ENCODE assay signal across 8 mouse cellular contexts in genomic region chr2:73893473-73894270, GRCm38 (mm10). TPM values are rescaled to one million over a fixed set of nuclear protein-coding genes. Genes with fewer than 3 reads are reported as not detected.
DNase-seq lines count a peak whose midpoint lies in the region; ATAC-seq and TF ChIP-seq lines count a peak whose summit lies in the region.

No protein-coding gene starts in this region.

- H3K4me1 ChIP-seq in kidney, embryonic 15.5 days, result peaks cover 12% of the 10 kb centered on the region; the same call in 1 of the 2 replicates
- no peaks in the 10 kb centered on the region; the same call in 1 of the 2 replicates for H3K4me1 ChIP-seq in kidney, adult 2 months (ENCODE audit: control insufficient read depth, insufficient read depth, low read length)
- no peaks in the 10 kb centered on the region for H3K4me1 ChIP-seq in embryonic fibroblast, embryonic 13.5 days (ENCODE audit: control insufficient read depth, insufficient read depth, low read length)
- H3K4me1 ChIP-seq in limb, embryonic 15.5 days, result 0 out of 2 replicates have a peak, but pooled peaks cover 4% of the 10 kb centered on the region
- peaks cover 2% of the 10 kb centered on the region; the same call in 1 of the 2 replicates for H3K4me1 ChIP-seq in small intestine, adult 2 months (ENCODE audit: control insufficient read depth, insufficient read depth, insufficient read length, low read length)

- no peak for TF ChIP-seq CTCF in kidney, adult 2 months (conservative IDR thresholded peaks at IDR 0.05; ENCODE audit: insufficient read depth, insufficient read length, low read depth, low read length)
- no peak for TF ChIP-seq CTCF in embryonic fibroblast, embryonic 13.5 days (IDR thresholded peaks at IDR 0.05; ENCODE audit: borderline replicate concordance, insufficient read depth, low read length)
- no peak for TF ChIP-seq CTCF in small intestine, adult 2 months (IDR thresholded peaks at IDR 0.05; ENCODE audit: extremely low read depth, insufficient read length, insufficient replicate concordance, low read depth, low read length)

- no peak for DNase-seq in kidney, adult 2 months
- peak; percentile 36 for DNase-seq in MN1 (ENCODE audit: low spot score)
- no peak for DNase-seq in layer of hippocampus, adult 8-10 months (ENCODE audit: low spot score in 2 of 2)

- H3K9me3 ChIP-seq in kidney, embryonic 15.5 days (replicated peaks), result no peaks in the 10 kb centered on the region
- no peaks in the 10 kb centered on the region for H3K9me3 ChIP-seq in limb, embryonic 15.5 days

- no peak for ATAC-seq in kidney, embryonic 15.5 days (replicated peaks; ENCODE audit: low FRiP score)
- no peak for ATAC-seq in limb, embryonic 15.5 days (ENCODE audit: insufficient number of reproducible peaks, low FRiP score, low TSS enrichment, low read depth)
- ATAC-seq in frontal cortex, adult (ENCODE audit: low TSS enrichment), result no peak

- H3K27ac ChIP-seq in kidney, embryonic 15.5 days, result no peak overlapping the region
- H3K27ac ChIP-seq in kidney, adult 2 months (ENCODE audit: insufficient read depth, low read depth, low read length), result no peak overlapping the region
- H3K27ac ChIP-seq in embryonic fibroblast, embryonic 13.5 days (ENCODE audit: insufficient read depth, low read length), result no peak overlapping the region
- no peak overlapping the region for H3K27ac ChIP-seq in limb, embryonic 15.5 days
- H3K27ac ChIP-seq in small intestine, adult 2 months (ENCODE audit: insufficient read depth, low read depth, low read length), result no peak overlapping the region

- peak overlapping the region; percentile 58 for H3K9ac ChIP-seq in kidney, embryonic 15.5 days
- H3K9ac ChIP-seq in limb, embryonic 15.5 days, result no peak overlapping the region

- H3K27me3 ChIP-seq in kidney, embryonic 15.5 days, result no peaks in the 10 kb centered on the region
- no peaks in the 10 kb centered on the region for H3K27me3 ChIP-seq in kidney, adult 2 months (replicated peaks; ENCODE audit: control insufficient read depth, insufficient read depth, low read length)
- H3K27me3 ChIP-seq in limb, embryonic 15.5 days, result no peaks in the 10 kb centered on the region
- no peaks in the 10 kb centered on the region for H3K27me3 ChIP-seq in small intestine, adult 2 months (ENCODE audit: control insufficient read depth, insufficient read depth, low read length)

- no peak for TF ChIP-seq POLR2A in kidney, adult 2 months (IDR thresholded peaks at IDR 0.05; ENCODE audit: low read depth, low read length)
- TF ChIP-seq POLR2A in embryonic fibroblast, embryonic 13.5 days (IDR thresholded peaks at IDR 0.05; ENCODE audit: low read depth, low read length), result no peak
- no peak for TF ChIP-seq POLR2A in small intestine, adult 2 months (IDR thresholded peaks at IDR 0.05; ENCODE audit: low read depth, low read length)

- H3K4me3 ChIP-seq in kidney, embryonic 15.5 days (replicated peaks), result peak overlapping the region; percentile 99
- no peak overlapping the region for H3K4me3 ChIP-seq in kidney, adult 2 months (ENCODE audit: insufficient read depth, low read depth, low read length)
- H3K4me3 ChIP-seq in embryonic fibroblast, embryonic 13.5 days (ENCODE audit: insufficient read depth, low read length), result peak overlapping the region; percentile 84
- peak overlapping the region; percentile 97 for H3K4me3 ChIP-seq in limb, embryonic 15.5 days
- H3K4me3 ChIP-seq in small intestine, adult 2 months (ENCODE audit: low read depth, low read length), result peak overlapping the region; percentile 45

- WGBS in kidney, embryonic 15.5 days, result 64% methylated on average over 22 of the region's 22 CpGs
- 60% methylated on average over 22 of the region's 22 CpGs for WGBS in kidney, adult 2 months
- 63% methylated on average over 22 of the region's 22 CpGs for WGBS in limb, embryonic 15.5 days
- 47% methylated on average over 22 of the region's 22 CpGs for WGBS in small intestine, adult 2 months

- H3K4me2 ChIP-seq in kidney, embryonic 15.5 days, result peak overlapping the region; percentile 65
- H3K4me2 ChIP-seq in limb, embryonic 15.5 days, result peak overlapping the region; percentile 55

- H3K36me3 ChIP-seq in kidney, embryonic 15.5 days, result no peaks in the 10 kb centered on the region
- H3K36me3 ChIP-seq in kidney, adult 2 months (ENCODE audit: control insufficient read depth, insufficient read depth, low read length), result no peaks in the 10 kb centered on the region
- H3K36me3 ChIP-seq in limb, embryonic 15.5 days, result no peaks in the 10 kb centered on the region
- no peaks in the 10 kb centered on the region for H3K36me3 ChIP-seq in small intestine, adult 2 months (ENCODE audit: control insufficient read depth, insufficient read depth, low read length)

RNA-seq across cellular contexts. Expression of gene Atf2, which starts 1.2 kb away (rescaled TPM):
- polyA plus RNA-seq in kidney, embryonic 15.5 days (2015; fragmentation: Nextera tagmentation; extraction: Ambion mirVana), result 72.9 and 76.7 TPM in 2 replicates
- polyA plus RNA-seq in kidney, adult 2 months (2012; rRNA removed), result 17.1 and 22.0 TPM in 2 replicates
- 77.2 and 79.4 TPM in 2 replicates for polyA plus RNA-seq in embryonic fibroblast, embryonic 13.5 days (2011; ENCODE audit: insufficient read length, low read depth, missing spikeins)
- polyA plus RNA-seq in limb, embryonic 15.5 days (2015; fragmentation: Nextera tagmentation; extraction: Ambion mirVana), result 57.7 and 60.1 TPM in 2 replicates
- 3.7 and 6.6 TPM in 2 replicates for polyA plus RNA-seq in small intestine, adult 2 months (2012; rRNA removed)
- total RNA-seq in layer of hippocampus, adult 8-10 months (2022), result 100 to 1,000 TPM; 127 to 177 (median 149) TPM

RNA-seq across cellular contexts. Expression of gene Atp5g3, which starts 17.5 kb away (rescaled TPM):
- 1,335 and 1,460 TPM in 2 replicates for polyA plus RNA-seq in kidney, embryonic 15.5 days (2015; fragmentation: Nextera tagmentation; extraction: Ambion mirVana)
- polyA plus RNA-seq in kidney, adult 2 months (2012; rRNA removed), result 1,531 and 1,803 TPM in 2 replicates
- 388 and 438 TPM in 2 replicates for polyA plus RNA-seq in embryonic fibroblast, embryonic 13.5 days (2011; ENCODE audit: insufficient read length, low read depth, missing spikeins)
- polyA plus RNA-seq in limb, embryonic 15.5 days (2015; fragmentation: Nextera tagmentation; extraction: Ambion mirVana), result 804 and 950 TPM in 2 replicates
- 672 and 1,043 TPM in 2 replicates for polyA plus RNA-seq in small intestine, adult 2 months (2012; rRNA removed)
- 100 to 1,000 TPM; 483 to 509 (median 502) TPM for total RNA-seq in layer of hippocampus, adult 8-10 months (2022)
